Mouse (Mus musculus): ENCODE measurements around the gene Smpd2. TPM values are rescaled to one million over a fixed set of nuclear protein-coding genes. Genes with fewer than 3 reads are reported as not detected.
A peak's percentile ranks its signal among the peaks of the same experiment; 100 is the strongest.

The Smpd2 gene
- total RNA-seq (2018; cell fraction: chromatin; rRNA removed), result 10 to 100 TPM in 20 of 26 experiments, 1 to 10 TPM in 6; 3.5 to 67.7 (median 19.5) TPM
- 10 to 100 TPM in 13 of 26 experiments, 1 to 10 TPM in 13; 5.1 to 18.5 (median 10.0) TPM for total RNA-seq (2018; cell fraction: cytosol; rRNA removed)
- total RNA-seq (2018; cell fraction: nucleus; rRNA removed), result 10 to 100 TPM in 18 of 26 experiments, 1 to 10 TPM in 8; 4.3 to 52.9 (median 18.6) TPM
- polyA plus RNA-seq (2018), result 10.3 to 23.3 TPM (median 12.1 TPM) in 3 replicates

DNA sequence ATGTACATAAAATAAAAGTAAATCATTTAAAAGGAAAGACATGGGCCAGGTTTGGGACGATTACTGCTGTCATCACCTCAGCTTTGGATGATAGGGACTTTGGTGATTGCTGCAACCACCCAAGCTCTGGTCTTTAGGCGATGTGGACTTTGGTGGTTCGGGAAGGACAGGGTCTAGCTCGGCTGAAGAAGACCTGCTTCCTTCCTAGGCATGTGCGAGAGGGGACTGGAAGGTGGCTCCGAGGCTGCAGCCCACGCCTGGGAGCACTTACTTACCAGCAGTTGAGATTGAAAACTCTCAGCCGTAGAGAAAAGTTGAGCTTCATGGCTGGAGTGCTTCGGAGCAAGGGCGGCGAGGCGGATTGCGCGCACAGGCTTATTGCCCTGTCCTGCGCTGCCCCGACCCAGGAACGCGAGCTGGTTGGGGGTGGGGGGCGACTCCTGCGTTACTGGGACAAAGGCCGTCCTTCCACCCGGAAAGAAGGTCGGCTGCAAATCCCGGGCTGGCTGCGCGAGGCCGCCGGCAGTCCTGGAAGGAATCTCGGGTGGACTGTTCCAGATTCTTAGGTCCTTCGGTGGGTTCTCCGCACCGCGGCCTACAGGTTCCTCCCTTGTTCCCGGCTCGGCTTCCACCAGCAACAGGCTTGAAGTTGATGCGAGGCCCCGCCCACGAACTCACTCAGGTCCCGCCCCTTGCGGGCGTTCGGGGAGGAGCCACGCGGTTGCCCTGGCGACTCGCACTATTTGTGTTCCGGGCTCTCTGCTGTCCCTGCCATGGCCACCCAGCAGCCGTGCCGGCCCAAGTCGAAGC, at the start of gene Smpd2, which contains the start of gene Ppil6:
TSS of gene Smpd2 (minus strand) at position 662 of the 810 bp plus-strand sequence.
TSS of gene Ppil6 (plus strand) at position 732 of the 810 bp plus-strand sequence.
- WGBS (ENCODE audit: missing documents), result 1% methylated on average over 48 of the region's 50 CpGs
- Histone ChIP-seq H3K79me2 (ENCODE audit: inconsistent target) (no peaks in the 10 kb centered on the region), H3K4me3 (ENCODE audit: inconsistent target) (peak within 1 kb of the TSS; percentile 52), H3K36me3 (ENCODE audit: inconsistent target) (peaks cover 31% of the 10 kb centered on the region), H3K27ac (0 out of 2 replicates have a peak within 1 kb of the TSS, but pooled peaks have one; percentile 21)

GRCm38 (mm10) chr10:41538986-41539385, 48.8 kb upstream of the Smpd2 start:
- H3K79me2 ChIP-seq (ENCODE audit: inconsistent target), result no peaks in the 10 kb centered on the region
- no peak overlapping the region for H3K4me3 ChIP-seq (ENCODE audit: inconsistent target)
- H3K27ac ChIP-seq, result no peak overlapping the region
- WGBS (ENCODE audit: missing documents), result 99% methylated on average over 4 of the region's 4 CpGs
- no peaks in the 10 kb centered on the region for H3K36me3 ChIP-seq (ENCODE audit: inconsistent target)

DNA sequence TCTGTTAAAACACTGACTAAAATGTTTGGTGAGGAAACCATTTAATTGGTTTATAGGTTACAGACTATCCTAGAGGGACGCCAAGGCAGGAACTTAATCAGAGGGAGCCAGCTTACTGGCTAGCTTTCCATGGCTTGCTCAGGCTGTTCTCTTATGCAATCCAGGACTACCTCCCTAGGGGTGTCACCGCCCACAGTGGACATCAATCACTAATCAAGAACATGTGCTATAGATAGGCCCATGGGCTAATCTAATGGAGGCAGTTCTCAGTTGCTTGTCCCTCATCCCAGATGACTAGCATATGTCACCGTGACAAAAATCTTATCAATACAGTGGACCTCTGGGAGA, 47.8 kb upstream of the Smpd2 start:
- Histone ChIP-seq H3K79me2 (ENCODE audit: inconsistent target) (no peaks in the 10 kb centered on the region), H3K27ac (no peak overlapping the region), H3K36me3 (ENCODE audit: inconsistent target) (peaks cover 3% of the 10 kb centered on the region; the same call in 1 of the 2 replicates), H3K4me3 (ENCODE audit: inconsistent target) (no peak overlapping the region)
- 100% methylated on average over 3 of the region's 3 CpGs for WGBS (ENCODE audit: missing documents)

DNA sequence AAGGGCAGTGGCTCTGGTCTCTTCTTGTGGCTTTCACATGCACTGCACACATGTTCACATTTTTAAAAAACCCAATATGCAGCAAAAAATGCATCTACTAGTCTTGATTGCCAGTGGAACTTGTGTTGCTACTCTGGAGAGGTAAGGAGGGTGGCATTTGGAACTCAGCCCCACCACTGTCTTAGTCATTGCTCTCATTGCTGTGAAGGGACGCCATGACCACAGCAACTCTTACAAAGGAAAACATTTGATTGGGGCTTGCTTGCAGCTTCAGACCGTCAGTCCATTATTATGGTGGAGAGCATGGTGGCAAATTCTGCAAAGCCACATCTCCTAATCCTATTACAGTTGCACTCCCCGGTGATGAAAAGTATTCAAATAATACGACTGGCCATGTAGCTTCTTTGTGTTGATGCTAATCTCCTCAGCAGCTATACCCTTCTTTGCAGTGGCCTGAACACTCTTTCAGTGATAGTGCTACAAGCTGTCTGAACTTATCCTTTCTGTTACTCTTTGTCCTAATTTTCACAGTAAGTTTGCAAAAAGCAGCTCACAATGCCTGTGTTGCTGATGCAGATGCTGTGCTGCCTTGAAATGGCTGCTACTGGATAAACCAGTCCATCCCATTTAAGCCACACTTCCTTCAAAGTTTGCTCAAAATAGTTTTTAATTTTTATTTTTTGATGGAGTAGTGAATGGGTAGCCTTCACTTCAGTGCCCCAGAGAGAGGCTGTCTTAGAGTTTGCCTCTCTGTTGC, 47.2 kb upstream of the Smpd2 start:
- peaks cover 4% of the 10 kb centered on the region; the same call in 1 of the 2 replicates for H3K36me3 ChIP-seq (ENCODE audit: inconsistent target)
- H3K4me3 ChIP-seq (ENCODE audit: inconsistent target), result no peak overlapping the region
- WGBS (ENCODE audit: missing documents), result 91% methylated on average over 3 of the region's 4 CpGs
- H3K79me2 ChIP-seq (ENCODE audit: inconsistent target), result no peaks in the 10 kb centered on the region
- H3K27ac ChIP-seq, result no peak overlapping the region

DNA sequence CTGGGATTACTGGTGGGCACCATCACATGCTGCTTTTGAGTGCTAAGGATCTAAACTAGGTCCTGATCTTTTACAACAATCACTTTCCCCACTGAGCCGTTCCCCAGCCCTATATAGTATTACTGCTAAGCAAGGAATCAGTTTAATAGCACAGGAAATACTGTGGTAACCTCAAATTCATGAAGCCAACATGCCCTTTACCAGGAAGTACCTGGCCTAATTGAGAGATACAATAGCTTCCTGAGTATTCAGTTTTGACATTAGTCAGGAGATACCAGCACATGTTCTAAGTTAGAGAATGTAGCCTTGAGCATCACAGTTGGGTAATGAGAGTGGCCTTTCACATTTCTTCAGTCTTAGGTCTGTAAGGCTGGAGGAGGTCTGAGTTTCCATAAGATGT, 46.5 kb upstream of the Smpd2 start:
- peaks cover 4% of the 10 kb centered on the region; the same call in 1 of the 2 replicates for H3K36me3 ChIP-seq (ENCODE audit: inconsistent target)
- H3K4me3 ChIP-seq (ENCODE audit: inconsistent target), result no peak overlapping the region
- WGBS (ENCODE audit: missing documents), result 40% methylated on average over 1 of the region's 1 CpGs
- peaks cover 3% of the 10 kb centered on the region; the same call in 1 of the 2 replicates for H3K79me2 ChIP-seq (ENCODE audit: inconsistent target)
- no peak overlapping the region for H3K27ac ChIP-seq

DNA sequence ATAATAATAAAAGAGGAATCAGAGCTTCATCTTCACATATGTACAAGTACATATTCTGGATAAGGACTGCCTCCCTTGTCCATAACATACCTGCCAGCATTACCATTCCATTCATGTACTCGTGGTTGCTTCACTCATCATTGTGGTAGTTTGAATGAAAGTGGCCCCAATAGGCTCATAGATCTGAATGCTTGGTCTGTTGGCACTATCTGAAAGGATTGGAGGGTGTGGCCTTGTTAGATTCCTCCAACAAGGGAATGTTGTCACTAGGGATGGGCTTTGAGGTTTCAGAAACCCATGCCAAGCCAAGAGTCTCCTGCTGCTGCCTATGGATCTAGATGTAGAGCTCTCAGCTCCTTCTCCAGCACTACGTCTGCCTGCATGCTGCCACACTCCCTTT, 45.8 kb upstream of the Smpd2 start:
- Histone ChIP-seq H3K27ac (no peak overlapping the region), H3K4me3 (ENCODE audit: inconsistent target) (no peak overlapping the region), H3K79me2 (ENCODE audit: inconsistent target) (peaks cover 10% of the 10 kb centered on the region; the same call in 1 of the 2 replicates), H3K36me3 (ENCODE audit: inconsistent target) (peaks cover 4% of the 10 kb centered on the region; the same call in 1 of the 2 replicates)
- WGBS (ENCODE audit: missing documents), result 95% methylated on average over 2 of the region's 2 CpGs

DNA sequence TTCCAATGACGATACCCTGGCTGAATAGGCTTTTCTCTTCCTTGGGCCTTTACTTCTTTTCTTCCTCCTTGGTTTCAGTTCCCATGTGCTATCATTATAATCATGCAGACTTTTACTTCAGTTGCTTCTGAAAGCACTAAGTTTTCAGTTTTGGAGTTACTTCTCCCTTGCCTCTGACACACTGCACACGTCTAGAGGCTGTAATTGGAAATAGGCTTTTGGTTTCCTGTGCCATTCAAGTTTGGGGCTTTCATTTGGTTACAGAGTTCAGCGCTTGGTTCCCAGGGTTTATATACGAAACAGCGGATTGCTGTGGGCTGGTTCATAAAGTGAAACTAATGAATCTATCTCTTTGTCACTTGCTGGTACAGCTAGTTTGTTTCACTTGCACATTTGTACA, 39.8 kb upstream of the Smpd2 start:
- H3K36me3 ChIP-seq (ENCODE audit: inconsistent target), result peaks cover 19% of the 10 kb centered on the region; the same call in 1 of the 2 replicates
- H3K79me2 ChIP-seq (ENCODE audit: inconsistent target), result peaks cover 40% of the 10 kb centered on the region
- H3K27ac ChIP-seq, result peak overlapping the region; percentile 22
- whole genome bisulfite sequencing (ENCODE audit: missing documents), result 7% methylated on average over 5 of the region's 5 CpGs
- no peak overlapping the region for H3K4me3 ChIP-seq (ENCODE audit: inconsistent target)

GRCm38 (mm10) chr10:41525696-41526095, 35.5 kb upstream of the Smpd2 start:
- Histone ChIP-seq H3K36me3 (ENCODE audit: inconsistent target) (peaks cover 14% of the 10 kb centered on the region; the same call in 1 of the 2 replicates), H3K27ac (no peak overlapping the region), H3K4me3 (ENCODE audit: inconsistent target) (no peak overlapping the region), H3K79me2 (ENCODE audit: inconsistent target) (peaks cover 57% of the 10 kb centered on the region)
- WGBS (ENCODE audit: missing documents), result 92% methylated on average over 1 of the region's 1 CpGs

DNA sequence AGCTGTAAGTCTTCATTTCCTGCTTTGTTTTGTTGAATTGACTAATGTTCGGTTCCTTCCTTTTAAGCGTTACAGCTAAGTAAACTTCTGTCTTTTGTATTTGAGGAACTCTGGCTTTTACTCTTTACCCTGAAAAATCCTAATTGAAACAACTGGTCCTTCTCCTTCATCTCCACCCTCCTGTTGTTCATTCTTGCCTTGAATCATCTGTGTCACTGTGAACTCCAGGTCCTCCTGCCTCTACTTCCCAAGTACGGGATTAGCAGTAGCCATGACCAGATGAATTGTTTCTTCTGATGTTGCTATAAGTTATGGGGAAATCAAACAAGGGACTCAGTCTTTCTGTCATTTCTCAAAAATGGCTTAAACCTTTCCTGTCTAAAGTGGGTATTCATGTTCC, 33.2 kb upstream of the Smpd2 start:
- peak overlapping the region; percentile 93 for H3K27ac ChIP-seq
- peaks cover 4% of the 10 kb centered on the region; the same call in 1 of the 2 replicates for H3K36me3 ChIP-seq (ENCODE audit: inconsistent target)
- 7% methylated on average over 3 of the region's 3 CpGs for WGBS (ENCODE audit: missing documents)
- no peak overlapping the region for H3K4me3 ChIP-seq (ENCODE audit: inconsistent target)
- peaks cover 67% of the 10 kb centered on the region for H3K79me2 ChIP-seq (ENCODE audit: inconsistent target)

DNA sequence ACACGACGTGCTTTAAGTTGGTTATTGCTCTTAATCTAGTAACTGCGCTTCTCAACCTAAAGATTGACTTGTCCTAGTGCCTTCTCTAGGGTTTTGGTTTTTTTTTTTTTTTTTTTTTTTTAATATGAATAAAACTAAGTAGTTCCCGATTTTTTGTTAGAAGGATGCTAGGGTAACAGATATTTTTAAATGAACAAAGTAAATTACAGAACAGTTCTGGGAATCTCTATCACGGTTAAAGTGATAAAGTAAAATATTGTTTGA, 30.2 kb upstream of the Smpd2 start:
- peaks cover 42% of the 10 kb centered on the region for H3K79me2 ChIP-seq (ENCODE audit: inconsistent target)
- WGBS (ENCODE audit: missing documents), result 4% methylated on average over 4 of the region's 5 CpGs
- no peaks in the 10 kb centered on the region for H3K36me3 ChIP-seq (ENCODE audit: inconsistent target)
- H3K4me3 ChIP-seq (ENCODE audit: inconsistent target), result peak overlapping the region; percentile 60
- peak overlapping the region; percentile 65 for H3K27ac ChIP-seq

GRCm38 (mm10) chr10:41519640-41520409, 29.7 kb upstream of the Smpd2 start:
- H3K36me3 ChIP-seq (ENCODE audit: inconsistent target), result no peaks in the 10 kb centered on the region
- peaks cover 36% of the 10 kb centered on the region for H3K79me2 ChIP-seq (ENCODE audit: inconsistent target)
- WGBS (ENCODE audit: missing documents), result under 1% methylated on average over 45 of the region's 65 CpGs
- H3K4me3 ChIP-seq (ENCODE audit: inconsistent target), result peak overlapping the region; percentile 60
- peak overlapping the region; percentile 65 for H3K27ac ChIP-seq

- WGBS (ENCODE audit: missing documents), result under 1% methylated on average over 62 of the region's 69 CpGs
- H3K4me3 ChIP-seq (ENCODE audit: inconsistent target), result peak within 1 kb of the TSS; percentile 77
- peak within 1 kb of the TSS; percentile 87 for H3K27ac ChIP-seq
Measured at GRCm38 (mm10) chr10:41518981-41519618, 28.9 kb upstream of the Smpd2 start, which contains the start of gene Cd164. Cd164 (plus strand) TSS chr10:41519414.

GRCm38 (mm10) chr10:41518508-41518980, 28.4 kb upstream of the Smpd2 start:
- H3K27ac ChIP-seq, result peak overlapping the region; percentile 87
- 2% methylated on average over 23 of the region's 23 CpGs for WGBS (ENCODE audit: missing documents)
- no peaks in the 10 kb centered on the region for H3K36me3 ChIP-seq (ENCODE audit: inconsistent target)

More at GRCm38 (mm10) chr10:41518981-41519618, 28.9 kb upstream of the Smpd2 start, which contains the start of gene Cd164:
- Histone ChIP-seq H3K36me3 (ENCODE audit: inconsistent target) (no peaks in the 10 kb centered on the region), H3K79me2 (ENCODE audit: inconsistent target) (peaks cover 32% of the 10 kb centered on the region)

More at GRCm38 (mm10) chr10:41518508-41518980, 28.4 kb upstream of the Smpd2 start:
- Histone ChIP-seq H3K79me2 (ENCODE audit: inconsistent target) (peaks cover 32% of the 10 kb centered on the region), H3K4me3 (ENCODE audit: inconsistent target) (peak overlapping the region; percentile 77)

Data from macrophage (primary cell).